Mouse (Mus musculus): ENCODE measurements around the gene Eml3. TPM values are rescaled to one million over a fixed set of nuclear protein-coding genes. Genes with fewer than 3 reads are reported as not detected.

Eml3 gene
- polyA plus RNA-seq, 1 experiment from 2014 or later = 9.5 TPM

DNA sequence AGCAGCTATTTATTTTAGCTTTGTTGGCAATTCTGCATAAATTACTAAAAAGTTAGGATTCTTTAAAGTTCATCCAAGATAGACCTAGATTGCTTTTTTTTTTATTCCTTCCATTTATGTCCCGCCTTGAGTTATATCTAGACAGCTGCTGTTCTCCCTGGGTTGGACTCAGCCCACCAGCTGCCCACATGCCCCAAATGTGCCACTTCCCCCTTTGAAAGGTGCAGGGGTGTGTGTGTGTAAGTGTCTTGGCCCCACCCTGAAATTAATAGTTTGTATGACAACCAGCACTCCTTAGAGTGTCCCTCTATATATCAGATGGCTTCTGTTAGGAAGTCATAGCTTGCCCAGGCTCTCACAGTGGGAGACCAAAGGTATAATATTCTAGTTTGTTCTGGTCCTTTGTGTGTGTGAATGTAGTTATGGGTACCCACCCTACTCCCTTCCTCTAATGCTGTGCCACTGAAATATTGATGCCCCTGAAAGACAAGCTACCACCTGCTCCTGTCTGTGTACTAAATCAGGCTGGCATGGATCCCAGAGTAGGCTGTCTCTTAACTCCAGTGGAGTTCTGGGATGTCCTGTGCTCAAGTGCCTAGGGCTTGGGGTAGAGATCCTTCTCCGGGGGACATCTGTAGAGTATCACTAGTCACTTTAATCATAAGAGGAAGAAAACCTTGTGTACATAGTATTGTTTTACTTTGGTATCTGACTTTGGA lies 52.3 kb downstream of the Eml3 start:
- no peaks in the 10 kb centered on the region for H3K9me3 ChIP-seq (ENCODE audit: low read length)
- H3K4me2 ChIP-seq (ENCODE audit: low read depth, low read length) = no peak overlapping the region
- DNase-seq (no peak), ATAC-seq (no peak)
- TF ChIP-seq CTCF (IDR thresholded peaks at IDR 0.05; ENCODE audit: low read depth) = no peak
- TF ChIP-seq EP300 (IDR thresholded peaks at IDR 0.05; ENCODE audit: low read depth) = no peak
- H3K4me3 ChIP-seq (ENCODE audit: low read depth, low read length) = no peak overlapping the region
- H3K9ac ChIP-seq (replicated peaks) = no peak overlapping the region
- H3K36me3 ChIP-seq (replicated peaks; ENCODE audit: insufficient read depth, low read length) = peaks cover 24% of the 10 kb centered on the region
- WGBS (ENCODE audit: insufficient replicate concordance) = 63% methylated on average over 2 of the region's 2 CpGs
- peak overlapping the region; percentile 11; the same call in 1 of the 2 replicates for H3K27ac ChIP-seq (ENCODE audit: low read depth)
- peaks cover 34% of the 10 kb centered on the region for H3K4me1 ChIP-seq (ENCODE audit: insufficient read depth)
- H3K27me3 ChIP-seq (ENCODE audit: insufficient read depth, low read length) = no peaks in the 10 kb centered on the region

DNA sequence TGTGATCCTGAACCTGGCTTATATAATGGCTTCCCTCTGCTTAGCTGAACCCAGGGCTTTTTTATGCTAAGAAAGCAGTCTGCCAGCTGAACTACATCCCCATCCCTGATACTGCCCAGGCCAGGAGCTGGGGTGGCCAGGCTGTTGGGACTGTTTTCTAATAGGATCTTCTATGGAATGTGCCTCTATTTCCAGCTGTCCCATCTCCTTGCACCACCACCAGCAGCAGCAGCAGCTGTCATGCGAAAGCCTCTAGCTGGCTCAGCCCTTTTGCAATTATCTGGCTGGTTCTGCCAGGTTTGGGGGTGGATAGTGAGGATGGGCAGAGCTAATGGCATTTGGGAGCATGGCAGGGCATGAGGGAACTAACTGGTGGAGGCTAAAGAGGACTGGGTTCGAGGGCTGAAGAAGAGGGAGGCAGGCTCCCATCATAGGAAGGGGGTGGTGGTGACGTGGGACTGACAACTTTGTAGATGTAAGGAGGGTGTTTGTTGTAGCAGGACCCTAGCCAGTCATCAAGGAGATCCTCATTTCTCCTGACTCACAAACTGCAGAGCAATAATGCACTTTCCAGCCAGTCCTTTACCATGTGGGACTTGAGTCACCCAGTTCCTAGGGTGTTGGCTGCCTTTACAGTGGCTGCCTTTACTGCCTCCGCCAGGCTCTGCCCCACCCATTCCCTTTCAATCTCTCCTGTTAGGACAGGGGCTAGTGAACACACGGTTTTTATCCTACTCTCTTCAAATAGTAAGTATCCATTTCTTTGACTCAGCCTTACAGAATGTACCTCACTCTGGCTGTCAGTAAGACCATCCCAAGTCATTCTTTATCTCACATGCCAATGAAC lies 53.2 kb downstream of the Eml3 start:
- ATAC-seq = peak; percentile 15; the same call in 1 of the 2 replicates
- TF ChIP-seq CTCF (IDR thresholded peaks at IDR 0.05; ENCODE audit: low read depth) = no peak
- TF ChIP-seq EP300 (IDR thresholded peaks at IDR 0.05; ENCODE audit: low read depth) = no peak
- Histone ChIP-seq H3K9ac (replicated peaks) (no peak overlapping the region), H3K4me2 (ENCODE audit: low read depth, low read length) (no peak overlapping the region), H3K9me3 (ENCODE audit: low read length) (no peaks in the 10 kb centered on the region), H3K4me1 (ENCODE audit: insufficient read depth) (peaks cover 34% of the 10 kb centered on the region), H3K4me3 (ENCODE audit: low read depth, low read length) (no peak overlapping the region), H3K27ac (ENCODE audit: low read depth) (peak overlapping the region; percentile 52; the same call in 1 of the 2 replicates), H3K27me3 (ENCODE audit: insufficient read depth, low read length) (no peaks in the 10 kb centered on the region), H3K36me3 (replicated peaks; ENCODE audit: insufficient read depth, low read length) (peaks cover 18% of the 10 kb centered on the region)
- 41% methylated on average over 5 of the region's 5 CpGs for whole genome bisulfite sequencing (ENCODE audit: insufficient replicate concordance)
- no peak for DNase-seq

DNA sequence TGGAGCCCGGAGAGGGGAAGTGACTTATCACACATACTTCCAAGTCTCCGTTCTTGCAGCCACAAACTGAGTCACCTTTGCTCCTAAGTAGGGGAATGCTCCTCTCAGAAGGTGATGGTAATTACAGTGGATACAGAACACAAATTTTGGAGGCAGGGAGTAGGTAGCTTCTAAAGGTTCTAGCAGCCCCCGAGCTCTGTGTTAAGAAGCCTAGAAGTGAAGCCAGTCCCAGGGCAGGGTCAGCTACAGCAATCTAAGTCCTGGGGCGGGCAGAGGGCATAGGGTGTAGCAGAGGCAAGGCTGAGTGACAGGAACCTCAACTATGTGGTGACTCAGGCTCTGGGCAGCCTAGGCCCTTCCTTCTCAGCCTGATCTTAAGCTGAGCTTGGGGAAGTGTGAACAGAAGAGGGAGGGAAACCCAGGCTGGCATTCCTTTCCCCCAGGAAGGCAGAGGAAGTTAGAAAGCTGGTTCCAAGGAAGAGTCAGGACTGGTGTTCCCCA lies 53.8 kb downstream of the Eml3 start:
- peak; percentile 63 for ATAC-seq
- H3K36me3 ChIP-seq (replicated peaks; ENCODE audit: insufficient read depth, low read length) = peaks cover 13% of the 10 kb centered on the region
- no peaks in the 10 kb centered on the region for H3K9me3 ChIP-seq (ENCODE audit: low read length)
- H3K9ac ChIP-seq (replicated peaks) = peak overlapping the region; percentile 9; the same call in 1 of the 2 replicates
- DNase-seq = no peak
- no peak overlapping the region for H3K4me2 ChIP-seq (ENCODE audit: low read depth, low read length)
- whole genome bisulfite sequencing (ENCODE audit: insufficient replicate concordance) = 23% methylated on average over 4 of the region's 4 CpGs
- H3K27me3 ChIP-seq (ENCODE audit: insufficient read depth, low read length) = no peaks in the 10 kb centered on the region
- H3K4me3 ChIP-seq (ENCODE audit: low read depth, low read length) = no peak overlapping the region
- peaks cover 40% of the 10 kb centered on the region for H3K4me1 ChIP-seq (ENCODE audit: insufficient read depth)
- no peak for TF ChIP-seq CTCF (IDR thresholded peaks at IDR 0.05; ENCODE audit: low read depth)
- no peak for TF ChIP-seq EP300 (IDR thresholded peaks at IDR 0.05; ENCODE audit: low read depth)
- H3K27ac ChIP-seq (ENCODE audit: low read depth) = peak overlapping the region; percentile 52; the same call in 1 of the 2 replicates

DNA sequence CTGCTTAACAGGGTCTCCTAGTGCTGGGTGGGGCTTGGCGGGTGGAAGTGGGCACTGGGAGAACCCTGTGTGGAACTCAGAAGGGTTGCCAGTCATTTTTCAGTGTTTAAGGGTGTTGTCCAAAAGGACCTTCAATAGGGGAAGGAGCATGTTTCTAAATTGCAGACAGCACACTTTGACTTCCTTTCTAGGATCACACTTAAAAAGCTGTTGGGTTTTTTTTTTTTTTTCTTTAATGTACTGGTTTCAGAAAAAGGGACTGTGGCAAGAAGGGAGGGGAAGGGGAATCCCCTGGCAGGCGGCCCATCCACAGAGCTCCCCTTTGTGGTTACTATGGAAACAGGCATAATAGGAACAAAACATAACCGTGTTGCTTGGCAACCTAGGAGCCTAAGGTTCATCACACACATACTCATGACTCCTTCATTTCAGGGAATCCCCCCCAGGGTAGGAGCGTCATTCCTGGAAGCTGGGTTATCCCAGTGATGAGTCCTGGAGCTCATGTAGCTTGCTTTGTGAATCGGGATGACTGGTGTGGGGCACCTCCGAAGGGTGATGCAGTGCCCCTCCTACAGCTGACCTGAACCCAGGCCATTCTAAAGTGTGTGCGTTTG lies 55.0 kb downstream of the Eml3 start:
- DNase-seq (peak; percentile 63), ATAC-seq (peak; percentile 58)
- no peaks in the 10 kb centered on the region for H3K9me3 ChIP-seq (ENCODE audit: low read length)
- WGBS (ENCODE audit: insufficient replicate concordance) = 29% methylated on average over 7 of the region's 7 CpGs
- peaks cover 6% of the 10 kb centered on the region; the same call in 1 of the 2 replicates for H3K27me3 ChIP-seq (ENCODE audit: insufficient read depth, low read length)
- no peak overlapping the region for H3K4me3 ChIP-seq (ENCODE audit: low read depth, low read length)
- H3K36me3 ChIP-seq (replicated peaks; ENCODE audit: insufficient read depth, low read length) = peaks cover 4% of the 10 kb centered on the region
- peaks cover 49% of the 10 kb centered on the region for H3K4me1 ChIP-seq (ENCODE audit: insufficient read depth)
- no peak overlapping the region for H3K9ac ChIP-seq (replicated peaks)
- no peak for TF ChIP-seq CTCF (IDR thresholded peaks at IDR 0.05; ENCODE audit: low read depth)
- TF ChIP-seq EP300 (IDR thresholded peaks at IDR 0.05; ENCODE audit: low read depth) = no peak
- H3K4me2 ChIP-seq (ENCODE audit: low read depth, low read length) = no peak overlapping the region
- peak overlapping the region; percentile 52 for H3K27ac ChIP-seq (ENCODE audit: low read depth)

DNA sequence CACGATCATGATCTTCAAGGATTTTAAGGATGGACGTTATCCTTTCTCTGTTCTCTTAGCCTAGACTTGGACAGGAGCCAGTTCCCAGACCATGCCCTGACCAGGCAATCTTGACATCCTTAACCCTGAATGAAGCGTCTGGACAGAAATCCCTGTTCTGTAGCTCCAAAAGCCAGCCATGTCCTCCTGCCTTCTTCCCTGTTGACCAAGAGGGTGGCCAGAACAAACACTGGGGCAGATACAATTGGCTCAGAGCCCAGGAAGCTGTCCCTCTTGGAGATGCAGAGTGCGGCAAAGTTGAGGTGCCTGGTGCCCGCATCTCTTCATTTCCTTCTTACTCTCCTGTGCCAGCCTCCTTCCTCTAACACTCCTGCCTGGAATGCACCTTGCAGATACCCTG lies 56.5 kb downstream of the Eml3 start:
- no peak for TF ChIP-seq CTCF (IDR thresholded peaks at IDR 0.05; ENCODE audit: low read depth)
- TF ChIP-seq EP300 (IDR thresholded peaks at IDR 0.05; ENCODE audit: low read depth) = no peak
- Histone ChIP-seq H3K4me3 (ENCODE audit: low read depth, low read length) (no peak overlapping the region), H3K4me1 (ENCODE audit: insufficient read depth) (peaks cover 58% of the 10 kb centered on the region), H3K9me3 (ENCODE audit: low read length) (no peaks in the 10 kb centered on the region), H3K36me3 (replicated peaks; ENCODE audit: insufficient read depth, low read length) (no peaks in the 10 kb centered on the region), H3K27ac (ENCODE audit: low read depth) (no peak overlapping the region), H3K4me2 (ENCODE audit: low read depth, low read length) (no peak overlapping the region), H3K9ac (replicated peaks) (no peak overlapping the region), H3K27me3 (ENCODE audit: insufficient read depth, low read length) (peaks cover 16% of the 10 kb centered on the region)
- ATAC-seq (no peak), DNase-seq (no peak)
- WGBS (ENCODE audit: insufficient replicate concordance) = 56% methylated on average over 5 of the region's 5 CpGs

DNA sequence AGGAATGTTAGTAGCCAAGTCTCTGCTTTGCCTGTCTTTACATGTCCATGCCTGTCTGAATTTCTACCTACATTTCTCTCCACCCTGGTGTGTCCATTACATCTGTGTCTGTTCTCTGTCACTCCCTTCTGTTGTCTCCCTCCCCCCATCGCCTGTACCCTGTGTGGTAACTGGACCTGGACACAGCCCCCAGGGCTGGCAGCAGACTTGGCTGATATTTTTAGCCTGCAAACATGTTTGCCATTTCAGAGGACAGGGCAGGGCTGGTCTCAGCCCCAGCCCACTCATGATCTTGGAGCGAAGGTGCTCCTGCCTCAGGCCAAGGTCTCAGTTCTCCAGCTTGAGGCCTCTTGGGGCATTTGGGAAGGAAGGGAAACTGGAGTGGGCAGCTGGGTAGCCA lies 58.5 kb downstream of the Eml3 start:
- DNase-seq = no peak
- peaks cover 16% of the 10 kb centered on the region for H3K27me3 ChIP-seq (ENCODE audit: insufficient read depth, low read length)

More for the DNA sequence above, 58.5 kb downstream of the Eml3 start:
- Histone ChIP-seq H3K9ac (replicated peaks) (no peak overlapping the region), H3K36me3 (replicated peaks; ENCODE audit: insufficient read depth, low read length) (no peaks in the 10 kb centered on the region), H3K4me3 (ENCODE audit: low read depth, low read length) (no peak overlapping the region), H3K4me2 (ENCODE audit: low read depth, low read length) (no peak overlapping the region), H3K4me1 (ENCODE audit: insufficient read depth) (peaks cover 56% of the 10 kb centered on the region), H3K27ac (ENCODE audit: low read depth) (no peak overlapping the region), H3K9me3 (ENCODE audit: low read length) (no peaks in the 10 kb centered on the region)
- 70% methylated on average over 2 of the region's 2 CpGs for WGBS (ENCODE audit: insufficient replicate concordance)
- ATAC-seq = no peak
- TF ChIP-seq CTCF (IDR thresholded peaks at IDR 0.05; ENCODE audit: low read depth) (no peak), EP300 (IDR thresholded peaks at IDR 0.05; ENCODE audit: low read depth) (no peak)

All from liver, postnatal 0 days (tissue).